Mouse (Mus musculus) brain, embryonic 14.5 days (tissue): ENCODE measurements around the gene Coq2.

Source experiments
- CTCF ChIP-seq: fragments of 200-500 bp; IDR thresholded peaks from 2 replicates; pipeline ENCODE4 v1.5.1; 2012; ENCODE audit warnings: inconsistent platforms, mild to moderate bottlenecking, moderate library complexity, borderline replicate concordance; ENCODE audit not compliant: insufficient read depth, insufficient read length; ENCODE audit errors: extremely low read depth
- POLR2A ChIP-seq: fragments of 200-500 bp; IDR thresholded peaks from 2 replicates; pipeline ENCODE4 v1.6.1; 2012; ENCODE audit warnings: mild to moderate bottlenecking, inconsistent platforms, borderline replicate concordance; ENCODE audit not compliant: poor library complexity, insufficient read depth, insufficient read length, severe bottlenecking; ENCODE audit errors: extremely low read depth

DNA sequence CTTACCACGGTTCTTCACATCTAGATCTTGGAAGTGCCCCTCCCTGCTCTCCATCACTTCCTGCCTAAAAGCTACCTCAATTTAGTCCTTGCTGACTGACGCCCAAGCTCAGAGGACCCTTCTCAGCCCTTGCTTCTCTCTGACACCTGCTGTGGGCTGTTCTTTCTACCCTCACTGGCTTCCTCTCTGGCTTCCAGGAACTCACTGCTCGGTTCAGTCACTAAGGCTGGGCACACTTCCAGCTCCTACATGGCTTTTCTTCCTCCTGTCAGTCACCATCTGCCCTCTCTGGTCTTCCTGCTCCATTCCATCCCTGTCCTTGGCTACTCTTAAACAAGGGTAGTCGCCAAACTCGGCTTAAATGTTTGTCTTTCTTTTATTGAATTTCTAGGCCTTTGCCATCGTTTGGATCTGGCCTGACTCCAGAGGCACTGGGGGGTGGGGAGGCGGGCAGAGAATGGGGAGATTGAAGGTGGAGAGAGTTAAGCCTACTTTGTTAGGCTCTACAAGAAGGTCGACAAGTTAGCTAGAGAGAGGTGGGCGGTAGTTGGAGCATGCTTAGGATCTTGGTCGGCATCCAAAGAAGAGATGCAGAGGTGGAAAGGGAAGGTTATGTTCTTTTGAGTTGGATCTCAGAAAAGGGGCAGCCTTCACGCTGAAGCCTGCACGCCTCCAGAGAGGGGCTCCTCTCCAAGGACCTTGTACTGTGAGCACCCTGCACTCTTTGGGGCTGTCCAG is 31.5 kb downstream of the Coq2 start:
- TF ChIP-seq CTCF = no peak
- TF ChIP-seq POLR2A = no peak
